Mouse (Mus musculus): Measurements from ENCODE around the gene Dip2a.

Dip2a gene

GRCm38 (mm10) chr10:76247960-76248646 lies 97.0 kb downstream of the Dip2a start:
- peak in 1 of 2 experiments; percentile 16 for DNase-seq (ENCODE audit: low spot score in 2 of 2)

- peak in 1 of 2 experiments; percentile 23 for DNase-seq (ENCODE audit: low spot score in 2 of 2)
Observed at GRCm38 (mm10) chr10:76246601-76247000, 98.5 kb downstream of the Dip2a start.

- peak in 1 of 2 experiments; percentile 8 for DNase-seq (ENCODE audit: low spot score in 2 of 2)
Observed at GRCm38 (mm10) chr10:76245106-76245505, 100.0 kb downstream of the Dip2a start.

- peak in 1 of 2 experiments; percentile 17 for DNase-seq (ENCODE audit: low spot score in 2 of 2)
Observed at GRCm38 (mm10) chr10:76239401-76239800, 105.7 kb downstream of the Dip2a start.

GRCm38 (mm10) chr10:76237341-76238225 lies 107.5 kb downstream of the Dip2a start, which contains the start of gene Prmt2:
Gene Prmt2 (minus strand): TSS chr10:76237865.
- peak; percentile 94 to 95 for DNase-seq (ENCODE audit: low spot score in 2 of 2)

GRCm38 (mm10) chr10:76229627-76230026 lies 115.5 kb downstream of the Dip2a start:
- no peak for DNase-seq (ENCODE audit: low spot score in 2 of 2)

- DNase-seq (ENCODE audit: low spot score in 2 of 2), result no peak
Observed at GRCm38 (mm10) chr10:76225944-76226343, 119.1 kb downstream of the Dip2a start.

- peak; percentile 7 to 18 for DNase-seq (ENCODE audit: low spot score in 2 of 2)
Observed at GRCm38 (mm10) chr10:76218240-76218639, 126.9 kb downstream of the Dip2a start.

GRCm38 (mm10) chr10:76217056-76217455 lies 128.0 kb downstream of the Dip2a start:
- peak; percentile 14 to 22 for DNase-seq (ENCODE audit: low spot score in 2 of 2)

GRCm38 (mm10) chr10:76214161-76214560 lies 130.9 kb downstream of the Dip2a start:
- peak; percentile 17 for DNase-seq (ENCODE audit: low spot score in 2 of 2)

- peak; percentile 17 to 20 for DNase-seq (ENCODE audit: low spot score in 2 of 2)
Observed at GRCm38 (mm10) chr10:76212121-76212520, 133.0 kb downstream of the Dip2a start.

GRCm38 (mm10) chr10:76210806-76211205 lies 134.3 kb downstream of the Dip2a start:
- no peak for DNase-seq (ENCODE audit: low spot score in 2 of 2)
